Mouse (Mus musculus): ENCODE measurements around the gene Fkbpl. TPM values are rescaled to one million over a fixed set of nuclear protein-coding genes. Genes with fewer than 3 reads are reported as not detected.

Fkbpl gene
- 10.7 and 12.9 TPM in 2 replicates for polyA plus RNA-seq (2015; fragmentation: Nextera tagmentation; extraction: Ambion mirVana)

DNA sequence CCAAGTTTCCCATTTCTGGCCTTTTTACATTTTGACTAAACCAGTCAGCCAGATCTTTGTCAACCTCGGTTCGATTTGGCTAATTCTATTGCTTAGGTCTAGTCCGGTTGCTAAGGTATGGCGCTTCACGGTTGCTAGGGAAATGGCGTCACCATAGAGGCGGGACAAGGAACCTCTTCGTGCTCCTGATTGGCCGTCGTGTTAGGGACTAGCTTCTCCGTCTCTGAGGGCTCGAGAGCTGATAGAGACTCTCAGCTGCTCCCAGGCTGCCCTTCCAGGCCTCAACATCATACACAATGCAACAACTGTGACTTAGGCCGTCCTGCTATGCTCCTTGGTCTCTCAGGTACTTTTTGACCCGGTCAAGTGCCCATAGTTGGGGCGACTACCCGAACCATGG is at the start of gene Fkbpl:
TSS of gene Fkbpl (plus strand) at position 157 of the 400 bp plus-strand sequence.
- peak within 1 kb of the TSS; percentile 66 for H3K4me3 ChIP-seq
- ATAC-seq (replicated peaks; ENCODE audit: insufficient number of reproducible peaks, insufficient read depth, low FRiP score, low read depth), result peak; percentile 73
- WGBS, result under 1% methylated on average over 16 of the region's 16 CpGs

GRCm38 (mm10) chr17:34596098-34596497 is 48.5 kb upstream of the Fkbpl start:
- no peaks in the 10 kb centered on the region for H3K27me3 ChIP-seq
- no peak overlapping the region for H3K4me3 ChIP-seq
- WGBS, result 67% methylated on average over 8 of the region's 8 CpGs
- no peaks in the 10 kb centered on the region for H3K9me3 ChIP-seq (replicated peaks)
- no peak overlapping the region for H3K4me2 ChIP-seq
- H3K36me3 ChIP-seq, result peaks cover 28% of the 10 kb centered on the region
- no peak for ATAC-seq (replicated peaks; ENCODE audit: insufficient number of reproducible peaks, insufficient read depth, low FRiP score, low read depth)
- H3K9ac ChIP-seq, result no peak overlapping the region
- H3K4me1 ChIP-seq (replicated peaks), result peaks cover 55% of the 10 kb centered on the region
- H3K27ac ChIP-seq, result no peak overlapping the region

More for the DNA sequence above, at the start of gene Fkbpl:
- H3K4me1 ChIP-seq (replicated peaks), result peaks cover 41% of the 10 kb centered on the region
- peak within 1 kb of the TSS; percentile 79 for H3K27ac ChIP-seq
- H3K9ac ChIP-seq, result peak within 1 kb of the TSS; percentile 68
- H3K27me3 ChIP-seq, result no peaks in the 10 kb centered on the region
- no peaks in the 10 kb centered on the region for H3K9me3 ChIP-seq (replicated peaks)
- peak within 1 kb of the TSS; percentile 84 for H3K4me2 ChIP-seq
- peaks cover 7% of the 10 kb centered on the region; the same call in 1 of the 2 replicates for H3K36me3 ChIP-seq

GRCm38 (mm10) chr17:34597566-34598095 is 46.9 kb upstream of the Fkbpl start, which contains the start of gene Ager:
Gene Ager, plus strand, starts transcription at chr17:34597862.
- no peak within 1 kb of the TSS for H3K4me3 ChIP-seq
- no peaks in the 10 kb centered on the region for H3K9me3 ChIP-seq (replicated peaks)
- no peak for ATAC-seq (replicated peaks; ENCODE audit: insufficient number of reproducible peaks, insufficient read depth, low FRiP score, low read depth)
- H3K27me3 ChIP-seq, result no peaks in the 10 kb centered on the region
- peak within 1 kb of the TSS; percentile 30; the same call in 1 of the 2 replicates for H3K4me2 ChIP-seq
- H3K9ac ChIP-seq, result no peak within 1 kb of the TSS; the same call in 1 of the 2 replicates
- H3K4me1 ChIP-seq (replicated peaks), result peaks cover 57% of the 10 kb centered on the region
- 22% methylated on average over 6 of the region's 6 CpGs for WGBS
- H3K27ac ChIP-seq, result peak within 1 kb of the TSS; percentile 51; the same call in 1 of the 2 replicates
- peaks cover 36% of the 10 kb centered on the region for H3K36me3 ChIP-seq

- H3K9ac ChIP-seq, result no peak overlapping the region
- no peaks in the 10 kb centered on the region for H3K27me3 ChIP-seq
- no peak overlapping the region for H3K27ac ChIP-seq
- no peak overlapping the region for H3K4me3 ChIP-seq
- H3K9me3 ChIP-seq (replicated peaks), result no peaks in the 10 kb centered on the region
- H3K36me3 ChIP-seq, result peaks cover 30% of the 10 kb centered on the region
- 79% methylated on average over 9 of the region's 9 CpGs for WGBS
- H3K4me2 ChIP-seq, result no peak overlapping the region
- ATAC-seq (replicated peaks; ENCODE audit: insufficient number of reproducible peaks, insufficient read depth, low FRiP score, low read depth), result no peak
- H3K4me1 ChIP-seq (replicated peaks), result peaks cover 48% of the 10 kb centered on the region
These were observed 44.7 kb upstream of the Fkbpl start for GRCm38 (mm10) chr17:34599891-34600290.

DNA sequence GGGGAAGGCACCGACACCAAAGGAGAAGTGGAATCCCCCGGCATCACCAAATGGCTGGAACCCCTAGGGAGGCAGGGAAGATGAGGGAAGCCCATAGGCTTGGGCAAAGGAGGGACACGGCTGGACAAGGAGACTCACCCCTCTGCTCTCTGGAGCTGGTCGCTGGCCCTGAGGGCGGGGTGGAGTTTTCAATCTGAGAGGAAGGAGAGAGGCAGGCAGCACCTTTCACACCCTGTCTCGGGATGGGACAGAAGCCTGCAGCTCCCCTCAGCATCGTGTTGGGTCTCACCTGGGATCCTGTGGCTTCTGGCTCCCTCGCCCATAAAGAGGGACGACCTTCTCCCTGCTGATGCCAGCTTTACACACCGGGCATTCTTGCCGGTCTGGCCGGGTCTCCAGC is 42.8 kb upstream of the Fkbpl start:
- 0 out of 2 replicates have a peak overlapping the region, but pooled peaks have one; percentile 84 for H3K9ac ChIP-seq
- no peak overlapping the region for H3K27ac ChIP-seq
- peaks cover 17% of the 10 kb centered on the region for H3K36me3 ChIP-seq
- WGBS, result 85% methylated on average over 12 of the region's 12 CpGs
- H3K4me2 ChIP-seq, result peak overlapping the region; percentile 81; the same call in 1 of the 2 replicates
- 0 out of 2 replicates have a peak overlapping the region, but pooled peaks have one; percentile 66 for H3K4me3 ChIP-seq
- no peaks in the 10 kb centered on the region for H3K27me3 ChIP-seq
- H3K9me3 ChIP-seq (replicated peaks), result no peaks in the 10 kb centered on the region
- peaks cover 48% of the 10 kb centered on the region for H3K4me1 ChIP-seq (replicated peaks)
- ATAC-seq (replicated peaks; ENCODE audit: insufficient number of reproducible peaks, insufficient read depth, low FRiP score, low read depth), result no peak

DNA sequence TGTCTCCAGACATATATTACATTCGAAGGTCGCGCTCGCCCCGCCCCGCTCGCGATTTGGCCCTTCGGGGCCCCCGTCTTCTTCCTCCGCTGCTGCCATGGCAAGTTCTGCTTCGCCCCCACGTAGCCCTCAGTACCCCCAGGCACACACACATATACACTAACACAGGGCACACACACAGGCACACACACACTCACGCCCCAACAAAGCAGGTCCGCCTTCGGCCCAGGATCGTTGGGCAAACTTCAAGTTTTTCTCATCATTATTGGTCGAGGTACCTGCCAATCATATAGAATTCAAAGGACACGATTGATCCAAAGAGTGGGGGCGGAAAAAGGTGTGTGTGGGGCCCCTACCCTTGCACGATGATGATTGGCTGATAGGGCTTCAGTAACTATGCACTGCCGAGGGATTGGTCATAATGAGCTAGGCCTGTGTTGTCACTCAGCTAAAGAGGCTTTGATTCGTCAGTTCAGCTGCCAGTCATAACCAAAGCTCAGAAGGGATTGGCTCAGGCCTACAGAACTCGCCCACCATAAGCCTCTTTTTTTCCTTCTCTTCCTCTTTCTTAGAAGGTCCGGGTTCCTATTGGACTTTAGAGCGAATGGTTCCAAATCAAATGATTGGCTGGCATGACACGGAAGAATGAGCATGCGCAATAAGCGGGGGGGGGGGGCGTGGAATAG is 41.0 kb upstream of the Fkbpl start, which contains the start of gene Rnf5:
TSS of gene Rnf5 (minus strand) at position 316 of the 686 bp plus-strand sequence.
- H3K27ac ChIP-seq, result peak within 1 kb of the TSS; percentile 87
- H3K36me3 ChIP-seq, result peaks cover 17% of the 10 kb centered on the region
- H3K9me3 ChIP-seq (replicated peaks), result no peaks in the 10 kb centered on the region
- ATAC-seq (replicated peaks; ENCODE audit: insufficient number of reproducible peaks, insufficient read depth, low FRiP score, low read depth), result peak; percentile 89
- WGBS, result under 1% methylated on average over 30 of the region's 30 CpGs
- H3K4me2 ChIP-seq, result peak within 1 kb of the TSS; percentile 84
- peak within 1 kb of the TSS; percentile 94 for H3K9ac ChIP-seq
- H3K27me3 ChIP-seq, result no peaks in the 10 kb centered on the region
- peak within 1 kb of the TSS; percentile 96 for H3K4me3 ChIP-seq
- peaks cover 50% of the 10 kb centered on the region for H3K4me1 ChIP-seq (replicated peaks)

DNA sequence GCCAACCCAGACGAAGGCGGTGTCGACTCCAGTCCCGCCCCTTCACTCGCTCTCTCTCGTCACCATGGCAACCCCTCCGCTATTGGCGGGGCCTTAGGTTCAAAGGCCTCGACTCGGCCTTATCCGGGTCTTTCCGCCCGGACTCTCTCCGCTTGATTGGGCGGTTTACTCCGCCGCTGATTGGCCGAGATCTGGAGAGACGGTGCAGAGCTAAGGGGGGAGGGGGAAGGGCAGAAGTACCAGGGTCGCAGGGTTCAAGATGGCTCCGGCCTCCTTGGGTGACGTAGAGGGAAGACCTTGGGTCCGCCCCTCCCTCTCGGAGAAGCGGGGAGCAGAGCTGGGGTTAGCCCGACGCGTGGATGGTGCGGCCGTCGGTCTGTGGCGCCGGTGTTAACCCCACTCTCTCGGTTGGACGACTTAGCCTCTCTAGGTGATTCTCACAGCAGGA is 40.5 kb upstream of the Fkbpl start, which contains the start of gene Agpat1:
TSS of gene Agpat1 (plus strand) at position 202 of the 448 bp plus-strand sequence.
- Histone ChIP-seq H3K4me2 (peak within 1 kb of the TSS; percentile 84), H3K9ac (peak within 1 kb of the TSS; percentile 94), H3K27me3 (no peaks in the 10 kb centered on the region), H3K4me3 (peak within 1 kb of the TSS; percentile 96), H3K9me3 (replicated peaks) (no peaks in the 10 kb centered on the region), H3K4me1 (replicated peaks) (peaks cover 53% of the 10 kb centered on the region), H3K36me3 (peaks cover 17% of the 10 kb centered on the region), H3K27ac (peak within 1 kb of the TSS; percentile 87)
- WGBS, result under 1% methylated on average over 35 of the region's 35 CpGs
- peak; percentile 88 for ATAC-seq (replicated peaks; ENCODE audit: insufficient number of reproducible peaks, insufficient read depth, low FRiP score, low read depth)

- Histone ChIP-seq H3K27me3 (no peaks in the 10 kb centered on the region), H3K4me2 (peak overlapping the region; percentile 84), H3K27ac (peak overlapping the region; percentile 87), H3K4me3 (peak overlapping the region; percentile 96), H3K4me1 (replicated peaks) (peaks cover 50% of the 10 kb centered on the region), H3K36me3 (peaks cover 17% of the 10 kb centered on the region), H3K9ac (peak overlapping the region; percentile 94), H3K9me3 (replicated peaks) (no peaks in the 10 kb centered on the region)
- ATAC-seq (replicated peaks; ENCODE audit: insufficient number of reproducible peaks, insufficient read depth, low FRiP score, low read depth), result no peak
- 20% methylated on average over 24 of the region's 24 CpGs for WGBS
These were observed 39.9 kb upstream of the Fkbpl start for GRCm38 (mm10) chr17:34604511-34605237.

DNA sequence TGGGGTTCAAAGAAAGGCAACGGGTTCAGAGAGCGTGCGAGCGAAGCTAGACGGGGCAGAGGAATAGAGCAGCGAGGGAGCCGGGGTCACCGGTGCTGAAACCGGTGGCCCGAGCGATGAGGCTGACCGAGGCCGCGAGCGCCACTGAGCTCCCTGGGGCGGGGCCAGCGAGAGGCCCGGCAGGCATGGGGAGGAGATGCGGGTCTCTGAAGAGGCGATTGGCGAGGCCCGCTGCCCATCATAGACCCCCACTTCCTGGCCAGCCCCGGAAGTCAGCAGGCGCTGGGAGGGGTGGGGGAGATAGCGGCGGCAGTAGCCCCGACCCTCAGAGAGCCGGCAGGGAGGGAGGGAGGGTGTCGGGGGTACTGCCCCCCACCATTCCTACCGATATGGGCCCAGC is 39.0 kb upstream of the Fkbpl start:
- Histone ChIP-seq H3K36me3 (peaks cover 14% of the 10 kb centered on the region), H3K4me1 (replicated peaks) (peaks cover 50% of the 10 kb centered on the region), H3K4me3 (peak overlapping the region; percentile 96), H3K4me2 (peak overlapping the region; percentile 84), H3K27ac (peak overlapping the region; percentile 87), H3K9ac (peak overlapping the region; percentile 94), H3K9me3 (replicated peaks) (no peaks in the 10 kb centered on the region), H3K27me3 (no peaks in the 10 kb centered on the region)
- under 1% methylated on average over 27 of the region's 30 CpGs for WGBS
- ATAC-seq (replicated peaks; ENCODE audit: insufficient number of reproducible peaks, insufficient read depth, low FRiP score, low read depth), result peak; percentile 50

- Histone ChIP-seq H3K36me3 (peaks cover 18% of the 10 kb centered on the region), H3K9ac (peak overlapping the region; percentile 94), H3K9me3 (replicated peaks) (no peaks in the 10 kb centered on the region), H3K27me3 (no peaks in the 10 kb centered on the region), H3K27ac (peak overlapping the region; percentile 87), H3K4me1 (replicated peaks) (peaks cover 50% of the 10 kb centered on the region), H3K4me2 (peak overlapping the region; percentile 84), H3K4me3 (peak overlapping the region; percentile 96)
- ATAC-seq (replicated peaks; ENCODE audit: insufficient number of reproducible peaks, insufficient read depth, low FRiP score, low read depth), result no peak
- WGBS, result 15% methylated on average over 32 of the region's 32 CpGs
These were observed 38.2 kb upstream of the Fkbpl start for GRCm38 (mm10) chr17:34606186-34607039.

All from heart, embryonic 15.5 days (tissue).